Mouse (Mus musculus): ENCODE results near the gene Hdac11.

DNA sequence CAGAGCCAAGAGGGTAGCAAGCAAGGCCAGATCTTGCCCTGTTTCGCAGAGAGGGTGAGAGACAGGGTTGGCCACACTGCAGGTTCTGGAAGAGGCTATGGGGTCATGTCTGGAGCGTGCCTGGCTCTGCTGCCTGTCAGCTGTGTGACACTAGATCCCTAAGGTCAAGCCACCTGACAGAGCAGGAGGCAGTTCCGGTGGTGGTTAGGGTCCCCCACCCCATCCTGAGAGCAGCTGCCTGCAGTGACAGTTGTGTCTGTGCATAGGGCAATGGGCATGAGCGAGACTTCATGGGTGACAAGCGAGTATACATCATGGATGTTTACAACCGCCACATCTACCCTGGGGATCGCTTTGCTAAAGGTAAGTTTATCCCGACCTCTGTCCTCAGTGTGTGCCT is 12.7 kb downstream of the Hdac11 start:
- no peak for TF ChIP-seq CTCF (IDR thresholded peaks at IDR 0.05; ENCODE audit: low read depth, low read length)
- no peak for TF ChIP-seq TAL1 (conservative IDR thresholded peaks at IDR 0.05; ENCODE audit: low read depth, low read length)
- TF ChIP-seq GATA1 (IDR thresholded peaks at IDR 0.05; ENCODE audit: borderline replicate concordance, low read length) = no peak
- no peak for TF ChIP-seq POLR2AphosphoS5 (IDR thresholded peaks at IDR 0.05; ENCODE audit: insufficient replicate concordance, low read depth, low read length)
- no peak for TF ChIP-seq GATA2 (IDR thresholded peaks at IDR 0.05; ENCODE audit: borderline replicate concordance, low read depth, low read length)
